Mouse (Mus musculus) stomach, embryonic 14.5 days (tissue): ENCODE data around the gene Spata1. TPM values are rescaled to one million over a fixed set of nuclear protein-coding genes. Genes with fewer than 3 reads are reported as not detected.

Source experiments
- ATAC-seq: fragments of 200-750 bp; cut with Nextera tagmentation; 2 replicates; pipeline ENCODE4 v1.8.0; 2017; ENCODE audit warnings: low read depth, moderate TSS enrichment; ENCODE audit not compliant: insufficient number of reproducible peaks, insufficient read depth, low FRiP score
- H3K27ac ChIP-seq: fragments of 300-500 bp; sonication (generic); 2 replicates; pipeline ENCODE4 v1.5.1; 2014; ENCODE audit warnings: mild to moderate bottlenecking, low read length, moderate library complexity, mixed read lengths
- H3K27me3 ChIP-seq: fragments of 300-500 bp; sonication (generic); 2 replicates; pipeline ENCODE4 v1.6.1; 2014; ENCODE audit warnings: low read length, control low read depth, mixed read lengths; ENCODE audit not compliant: control insufficient read depth, insufficient read depth
- H3K36me3 ChIP-seq: fragments of 300-500 bp; sonication (generic); 2 replicates; pipeline ENCODE4 v1.6.1; 2014; ENCODE audit warnings: mild to moderate bottlenecking, control low read depth, low read length, moderate library complexity, mixed read lengths; ENCODE audit not compliant: control insufficient read depth, insufficient read depth
- H3K4me1 ChIP-seq: fragments of 300-500 bp; sonication (generic); 2 replicates; pipeline ENCODE4 v1.6.1; 2014; ENCODE audit warnings: low read length, control low read depth, mixed read lengths; ENCODE audit not compliant: control insufficient read depth, insufficient read depth
- H3K4me2 ChIP-seq: fragments of 300-500 bp; sonication (generic); replicated peaks from 2 replicates; pipeline ENCODE4 v1.6.1; 2014; ENCODE audit warnings: low read depth, low read length, control low read depth
- H3K4me3 ChIP-seq: fragments of 300-500 bp; sonication (generic); 2 replicates; pipeline ENCODE4 v1.5.1; 2014; ENCODE audit warnings: low read depth, low read length, control low read depth
- H3K9ac ChIP-seq: fragments of 300-500 bp; sonication (generic); replicated peaks from 2 replicates; pipeline ENCODE4 v1.6.1; 2014; ENCODE audit warnings: low read depth, mild to moderate bottlenecking, control low read depth, low read length, moderate library complexity, mixed read lengths
- H3K9me3 ChIP-seq: fragments of 300-500 bp; sonication (generic); 2 replicates; pipeline ENCODE4 v1.6.1; 2016; ENCODE audit warnings: low read depth, low read length, control low read depth; ENCODE audit not compliant: control insufficient read depth
- WGBS: fragments of 180-500 bp; shearing (Covaris S2); extraction: QIAGEN DNeasy Blood & Tissue Kit; methylation state at CpG from one replicate; pipeline ENCODE4 v1.1.7; 2014; 5-methylcytosine and 5-hydroxymethylcytosine counted together
- polyA plus RNA-seq: library from polyadenylated mRNA; unstranded; fragments of >200 nt; fragmentation: Nextera tagmentation; extraction: Ambion mirVana; gene quantifications from 2 replicates; pipeline ENCODE4 v1.2.1, GENCODE M21; 2014

The Spata1 gene
- polyA plus RNA-seq, 1 experiment from 2014 or later = 6.3 TPM

- 79% methylated on average over 7 of the region's 7 CpGs for WGBS
- no peak for ATAC-seq
- H3K9me3 ChIP-seq = no peaks in the 10 kb centered on the region
- H3K9ac ChIP-seq = no peak overlapping the region
- H3K27me3 ChIP-seq = no peaks in the 10 kb centered on the region
- H3K4me1 ChIP-seq = no peaks in the 10 kb centered on the region
- no peak overlapping the region for H3K27ac ChIP-seq
- H3K4me3 ChIP-seq = no peak overlapping the region
- H3K36me3 ChIP-seq = no peaks in the 10 kb centered on the region
- no peak overlapping the region for H3K4me2 ChIP-seq
These were observed 87.1 kb downstream of the Spata1 start for GRCm38 (mm10) chr3:146412480-146412879.

DNA sequence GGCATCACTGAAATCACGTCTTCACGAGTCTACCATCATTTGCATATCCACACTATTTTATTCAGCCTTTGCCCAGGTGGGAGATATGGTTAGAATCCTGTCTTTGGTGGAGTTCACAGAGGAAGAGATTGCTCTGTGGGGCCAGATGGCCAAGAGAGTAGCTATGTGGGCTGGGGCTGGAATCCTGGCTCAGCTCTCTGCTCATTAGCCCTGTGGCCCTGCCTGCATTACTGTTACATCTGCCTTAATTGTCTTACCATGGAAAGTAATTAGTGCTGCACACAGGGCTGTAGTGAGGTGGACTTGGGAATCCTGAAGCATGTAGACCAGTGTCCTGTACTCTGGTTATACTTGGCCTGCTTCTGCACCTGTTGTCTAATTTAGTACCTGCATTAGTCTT is 87.5 kb downstream of the Spata1 start:
- peaks cover under 1% of the 10 kb centered on the region; the same call in 1 of the 2 replicates for H3K4me1 ChIP-seq
- H3K4me3 ChIP-seq = no peak overlapping the region
- H3K36me3 ChIP-seq = no peaks in the 10 kb centered on the region
- ATAC-seq = no peak
- H3K27me3 ChIP-seq = no peaks in the 10 kb centered on the region
- no peaks in the 10 kb centered on the region for H3K9me3 ChIP-seq
- no peak overlapping the region for H3K4me2 ChIP-seq
- no peak overlapping the region for H3K9ac ChIP-seq
- WGBS = 75% methylated on average over 2 of the region's 2 CpGs
- no peak overlapping the region for H3K27ac ChIP-seq

DNA sequence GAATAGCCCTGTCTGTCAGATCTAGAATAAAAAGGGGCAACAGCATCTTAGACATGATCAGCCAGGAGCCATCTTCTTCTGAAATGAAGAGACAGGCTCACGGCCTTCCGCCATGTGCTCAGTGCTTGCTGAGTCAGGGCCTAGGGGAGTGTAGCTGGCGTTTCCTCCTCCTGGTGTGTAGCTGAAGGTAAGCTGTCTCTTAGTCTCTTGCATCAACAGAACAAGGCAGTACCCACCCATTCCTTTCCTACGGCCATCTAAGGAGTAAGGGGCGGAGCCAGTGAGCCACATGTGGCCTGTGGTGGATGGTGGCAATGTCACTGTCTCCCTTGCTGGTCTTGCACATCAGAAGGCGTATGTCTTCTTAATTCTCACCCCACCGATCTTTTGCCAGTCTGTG is 89.4 kb downstream of the Spata1 start:
- Histone ChIP-seq H3K27me3 (no peaks in the 10 kb centered on the region), H3K4me3 (no peak overlapping the region), H3K4me1 (peaks cover 13% of the 10 kb centered on the region), H3K9me3 (no peaks in the 10 kb centered on the region), H3K36me3 (no peaks in the 10 kb centered on the region), H3K4me2 (no peak overlapping the region), H3K9ac (no peak overlapping the region), H3K27ac (no peak overlapping the region)
- 81% methylated on average over 7 of the region's 7 CpGs for WGBS
- no peak for ATAC-seq

Other genes starting within 250 kb of the Spata1 start
- 24.0 and 28.2 TPM in 2 replicates for gene Ssx2ip, start 95.1 kb downstream of the Spata1 start, polyA plus RNA-seq
- gene Ctbs, start 50.0 kb downstream of the Spata1 start, polyA plus RNA-seq = 12.4 and 14.6 TPM in 2 replicates
- 946 and 996 TPM in 2 replicates for gene Gng5, start 54 bp upstream of the Spata1 start, polyA plus RNA-seq
- gene Rpf1, start 21.7 kb upstream of the Spata1 start, polyA plus RNA-seq = 48.0 and 48.1 TPM in 2 replicates
- not detected in 2 replicates for gene Uox, start 70.7 kb upstream of the Spata1 start, polyA plus RNA-seq
- gene Dnase2b, start 115.8 kb upstream of the Spata1 start, polyA plus RNA-seq = not detected in 2 replicates
- not detected in 2 replicates for gene 4930503B20Rik, start 151.6 kb upstream of the Spata1 start, polyA plus RNA-seq
- gene Samd13, start 185.8 kb upstream of the Spata1 start, polyA plus RNA-seq = 0.46 and 1.00 TPM in 2 replicates